Mouse (Mus musculus) NIH3T3 (cell line): ENCODE data around the gene Rnd2.
"Not testable (repeated sequence)": the region's sequence is repeated elsewhere in the genome, so short reads cannot be mapped to it uniquely, and the experiment has no call there.

Experiments used
- DNase-seq: peaks from one replicate; pipeline ENCODE4 v3.0.0-alpha.2; 2012; ENCODE audit warnings: low read depth

Gene Rnd2

GRCm38 (mm10) chr11:101468731-101469130, 3.9 kb downstream of the Rnd2 start:
- no peak for DNase-seq

GRCm38 (mm10) chr11:101469155-101469554, 4.4 kb downstream of the Rnd2 start:
- no peak for DNase-seq

- DNase-seq: no peak
These were observed 5.4 kb downstream of the Rnd2 start for GRCm38 (mm10) chr11:101470206-101470605.

- no peak for DNase-seq
These were observed 7.1 kb downstream of the Rnd2 start for GRCm38 (mm10) chr11:101471926-101472325.

GRCm38 (mm10) chr11:101472336-101472735, 7.5 kb downstream of the Rnd2 start:
- no peak for DNase-seq

DNA sequence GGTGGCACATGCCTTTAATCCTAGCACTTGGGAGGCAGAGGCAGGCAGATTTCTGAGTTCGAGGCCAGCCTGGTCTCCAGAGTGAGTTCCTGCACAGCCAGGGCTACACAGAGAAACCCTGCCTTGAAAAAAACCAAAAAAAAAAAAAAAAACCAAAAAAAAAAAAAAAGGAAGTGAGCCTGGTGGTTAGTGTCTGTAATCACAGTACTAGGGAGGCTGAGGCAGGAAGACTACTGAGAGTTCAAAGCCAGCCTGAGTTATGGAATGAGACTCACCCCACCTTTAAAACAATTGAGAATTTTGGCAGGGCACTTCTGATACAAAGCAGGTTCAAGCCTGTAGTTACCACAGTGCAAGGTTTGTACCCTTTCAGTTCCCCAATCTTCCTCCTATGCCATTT, 8.9 kb downstream of the Rnd2 start:
- not testable (repeated sequence) for DNase-seq

DNA sequence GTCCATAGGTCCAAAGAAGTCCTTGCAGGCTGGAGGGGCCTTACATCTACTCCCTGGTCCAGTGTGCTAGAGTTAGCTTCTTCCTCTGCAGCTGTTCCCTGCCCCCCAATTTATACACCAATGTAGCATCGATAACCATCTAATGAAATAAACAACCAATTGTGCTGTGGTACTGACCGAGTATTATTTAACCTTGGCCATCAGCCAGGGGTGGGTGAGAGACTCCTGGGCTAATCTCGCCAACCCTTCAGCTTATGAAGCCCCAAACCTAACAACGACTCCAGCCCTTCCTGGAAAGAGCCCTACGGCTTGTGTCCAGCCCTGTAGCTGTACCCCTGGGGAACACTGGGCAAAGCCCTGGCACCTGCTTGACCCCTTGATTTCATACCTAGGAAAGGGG, 9.5 kb downstream of the Rnd2 start:
- DNase-seq: no peak

DNA sequence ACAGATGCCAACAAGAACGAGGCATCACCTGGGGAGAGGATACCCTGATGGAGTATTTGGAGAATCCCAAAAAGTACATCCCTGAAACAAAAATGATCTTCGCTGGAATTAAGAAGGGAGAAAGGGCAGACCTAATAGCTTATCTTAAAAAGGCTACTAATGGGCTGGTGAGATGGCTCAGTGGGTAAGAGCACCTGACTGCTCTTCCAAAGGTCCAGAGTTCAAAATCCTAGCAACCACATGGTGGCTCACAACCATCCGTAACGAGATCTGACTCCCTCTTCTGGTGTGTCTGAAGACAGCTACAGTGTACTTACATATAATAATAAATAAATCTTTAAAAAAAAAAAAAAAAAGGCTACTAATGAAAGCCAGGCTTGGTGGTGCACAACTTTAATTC, 11.6 kb downstream of the Rnd2 start:
- not testable (repeated sequence) for DNase-seq

GRCm38 (mm10) chr11:101477194-101477551, 12.4 kb downstream of the Rnd2 start:
- DNase-seq: no peak

DNA sequence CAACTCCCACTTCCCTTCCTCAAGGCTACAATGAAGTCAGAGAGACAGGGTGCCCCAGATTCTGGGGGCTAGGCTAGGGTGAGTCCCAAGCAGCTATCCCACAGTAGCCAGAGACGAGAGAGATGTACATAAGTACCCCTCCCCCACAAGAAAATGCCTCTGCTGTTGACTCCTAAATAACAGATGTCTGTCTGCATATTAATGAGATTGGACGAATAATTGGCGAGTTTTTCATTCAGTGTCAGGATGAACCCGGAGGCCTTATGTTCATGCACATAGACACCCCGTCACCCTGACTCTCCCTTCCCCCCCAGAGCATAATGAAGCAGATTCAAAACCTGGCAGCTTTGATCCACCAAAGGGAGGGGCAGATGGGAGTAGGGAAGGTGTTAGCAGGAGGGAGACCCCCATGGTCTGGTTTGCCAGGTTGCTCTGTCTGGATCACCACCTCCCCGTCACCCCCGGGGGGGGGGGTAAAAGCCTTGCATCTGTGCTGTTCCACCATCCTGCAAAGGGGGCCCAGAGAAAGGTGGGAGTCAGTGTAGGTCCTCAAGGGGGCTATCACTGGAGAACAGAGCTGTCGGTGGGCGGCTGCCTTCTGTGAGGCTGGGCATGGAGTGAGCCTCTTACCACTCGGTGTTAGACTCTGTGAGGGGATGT, 12.9 kb downstream of the Rnd2 start:
- no peak for DNase-seq

DNA sequence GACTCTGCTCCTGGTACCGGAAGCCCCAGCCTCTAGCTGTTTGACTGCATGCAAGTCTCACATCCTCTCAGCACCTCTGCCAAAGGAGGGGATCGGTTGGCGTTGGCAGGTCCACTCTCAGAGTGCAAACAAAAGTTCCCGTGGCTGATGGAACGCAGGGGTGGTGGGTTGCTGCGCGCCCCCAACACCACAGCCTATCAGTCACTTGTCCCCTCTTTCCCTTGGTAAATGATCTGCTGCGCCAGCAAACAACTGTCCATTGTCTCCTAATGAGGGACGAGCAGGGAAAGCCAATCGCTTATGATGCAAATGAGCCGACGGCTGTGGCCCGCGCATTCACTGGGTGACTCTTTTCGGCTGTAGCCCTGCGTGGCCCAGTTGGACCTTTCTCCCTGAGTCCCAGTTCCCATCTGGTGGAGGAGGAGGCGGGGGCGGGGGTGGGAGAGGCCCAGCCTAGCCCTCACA, 14.4 kb downstream of the Rnd2 start:
- no peak for DNase-seq

DNA sequence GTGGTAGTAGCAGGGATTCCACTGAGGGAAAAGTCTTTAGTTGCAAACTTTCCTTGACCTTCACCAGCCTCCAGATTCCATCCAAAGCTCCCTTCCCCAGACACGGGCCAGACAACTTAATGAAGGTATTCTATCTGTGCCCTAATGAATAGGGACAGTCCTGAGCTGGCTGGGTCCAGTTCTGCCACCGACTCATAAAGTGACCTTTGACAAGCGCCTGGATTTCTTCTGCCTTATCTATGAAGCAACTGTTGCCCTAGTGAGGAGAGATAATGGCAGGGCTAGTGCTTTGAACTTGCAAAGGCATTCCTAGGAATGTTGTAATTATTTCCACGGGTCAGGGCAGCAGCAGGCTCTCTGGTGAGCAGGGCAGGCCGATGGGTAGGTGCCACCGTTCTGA, 16.1 kb downstream of the Rnd2 start:
- DNase-seq: no peak

DNA sequence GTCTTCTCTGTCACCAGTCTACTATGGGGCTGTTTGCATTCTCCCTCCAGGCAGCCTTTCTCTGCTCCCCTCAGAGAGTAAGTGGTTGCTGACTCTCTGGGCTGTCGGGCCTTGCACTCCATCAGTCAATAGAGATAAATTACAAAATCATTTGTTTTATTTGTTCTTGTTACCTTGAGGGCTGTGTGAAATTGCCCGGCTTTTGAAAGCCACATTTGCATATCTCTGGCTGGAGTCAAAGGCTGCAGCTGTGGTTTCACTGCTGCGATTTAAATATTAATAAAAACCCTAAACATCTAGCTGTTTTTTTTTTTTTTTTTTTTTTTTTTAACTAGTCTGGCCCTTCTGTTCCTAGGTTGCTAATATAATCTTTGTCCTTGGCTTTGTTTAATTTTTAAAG, 19.0 kb downstream of the Rnd2 start:
- no peak for DNase-seq

DNA sequence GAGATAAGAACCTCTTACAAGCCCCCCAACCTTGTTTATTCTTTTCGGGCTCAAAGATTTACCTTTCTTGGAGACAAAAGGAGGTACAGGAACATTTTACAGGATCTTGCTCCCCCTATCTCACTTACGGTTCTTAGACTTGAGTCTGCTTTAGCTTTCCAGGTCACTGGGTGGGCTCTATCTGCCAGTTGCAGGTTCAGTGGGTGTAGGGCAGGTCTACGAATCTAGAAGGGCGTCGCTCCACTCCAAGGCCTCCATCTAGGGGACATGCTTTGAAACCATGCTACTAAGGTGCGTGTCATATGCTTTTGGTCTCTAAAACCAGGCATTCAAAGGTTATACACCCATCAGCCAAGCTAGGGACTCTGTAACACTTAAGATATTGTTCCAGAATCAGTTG, 19.4 kb downstream of the Rnd2 start:
- DNase-seq: no peak

GRCm38 (mm10) chr11:101484814-101485213, 20.0 kb downstream of the Rnd2 start:
- no peak for DNase-seq

GRCm38 (mm10) chr11:101485509-101486028, 20.8 kb downstream of the Rnd2 start:
- DNase-seq: no peak

GRCm38 (mm10) chr11:101486126-101486525, 21.3 kb downstream of the Rnd2 start:
- DNase-seq: no peak

- no peak for DNase-seq
These were observed 41.5 kb downstream of the Rnd2 start for GRCm38 (mm10) chr11:101506269-101506780.

DNA sequence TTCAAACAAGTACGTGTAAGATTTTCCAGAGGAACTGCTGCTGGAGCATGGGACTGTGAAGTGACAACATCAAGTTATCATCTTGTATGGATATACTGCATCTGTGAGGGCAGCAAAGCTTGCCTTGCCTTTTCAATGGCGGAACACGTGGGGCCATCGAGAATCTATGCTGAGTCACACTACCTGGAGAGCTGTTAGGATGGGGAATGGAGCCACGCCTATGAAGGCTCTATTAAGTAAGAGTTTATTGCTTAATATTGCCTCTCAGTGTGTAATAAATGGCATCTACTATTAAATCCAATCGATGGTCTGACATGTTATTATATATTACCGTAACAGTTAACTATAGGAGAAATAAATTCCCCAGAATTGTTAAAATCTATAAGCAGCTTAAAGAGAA, 42.3 kb downstream of the Rnd2 start:
- no peak for DNase-seq

DNA sequence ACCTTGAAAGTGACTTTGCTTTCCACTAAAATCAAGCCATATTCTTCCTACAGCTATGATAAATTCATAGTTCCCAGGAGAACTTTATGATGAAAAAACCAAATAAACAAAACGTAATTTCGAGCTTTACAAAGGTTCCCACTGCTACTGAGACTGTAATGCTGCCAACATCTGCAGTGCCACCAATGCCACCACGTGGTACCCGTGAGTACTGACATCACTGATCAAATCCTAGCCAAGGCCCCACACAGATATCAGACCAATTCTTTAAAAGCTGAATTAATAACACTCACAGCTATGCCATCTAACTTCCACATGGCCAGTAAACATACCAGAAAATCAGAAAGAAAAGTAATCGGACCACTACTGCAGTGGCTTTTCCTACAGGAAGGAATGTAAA, 54.1 kb downstream of the Rnd2 start:
- DNase-seq: no peak

GRCm38 (mm10) chr11:101519364-101519763, 54.6 kb downstream of the Rnd2 start:
- DNase-seq: no peak
